Mouse (Mus musculus): Measurements from ENCODE around the gene Klf5. TPM values are rescaled to one million over a fixed set of nuclear protein-coding genes. Genes with fewer than 3 reads are reported as not detected.

The Klf5 gene
- total and polyA plus RNA-seq, 2 experiments, result 0.09 to 0.12 TPM

DNA sequence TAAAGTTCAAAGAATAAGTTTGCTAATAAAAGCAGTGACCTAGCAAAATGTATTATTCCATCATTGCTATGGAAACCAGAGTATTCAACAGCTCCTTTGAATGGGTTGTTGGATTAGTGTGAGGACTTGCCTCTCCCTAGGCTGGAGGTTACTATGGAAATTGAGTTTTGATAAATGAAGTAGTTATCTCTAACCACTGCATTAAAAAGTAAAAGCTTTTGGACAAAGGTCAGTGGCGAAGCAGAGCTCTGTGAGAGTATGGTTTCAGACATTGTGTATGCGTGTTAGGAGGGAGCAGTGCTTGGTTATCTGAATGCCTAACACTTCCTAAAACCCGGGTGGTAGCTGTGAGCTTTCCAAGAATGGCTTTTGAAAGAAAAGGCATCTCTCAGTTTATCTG lies 5.9 kb downstream of the Klf5 start:
- Histone ChIP-seq H3K4me1 (ENCODE audit: control insufficient read depth, insufficient read depth, low read length) (no peaks in the 10 kb centered on the region; the same call in 1 of the 2 replicates), H3K27me3 (ENCODE audit: control insufficient read depth, insufficient read depth, low read length) (peaks cover 3% of the 10 kb centered on the region; the same call in 1 of the 2 replicates), H3K36me3 (ENCODE audit: control insufficient read depth, insufficient read depth, low read length) (no peaks in the 10 kb centered on the region), H3K4me3 (ENCODE audit: insufficient read depth, low read depth, low read length) (no peak overlapping the region), H3K27ac (replicated peaks; ENCODE audit: insufficient read depth, low read depth, low read length) (no peak overlapping the region), H3K79me2 (ENCODE audit: control insufficient read depth, insufficient read depth, low read length) (no peaks in the 10 kb centered on the region), H3K9ac (ENCODE audit: low read depth, low read length) (no peak overlapping the region)
- WGBS, result 83% methylated on average over 3 of the region's 3 CpGs
- TF ChIP-seq POLR2A (IDR thresholded peaks at IDR 0.05; ENCODE audit: extremely low read depth, insufficient read depth, low read length) (no peak), CTCF (IDR thresholded peaks at IDR 0.05; ENCODE audit: low read depth, low read length) (no peak)
- DNase-seq (ENCODE audit: extremely low read depth, low read depth, low spot score), result no peak

DNA sequence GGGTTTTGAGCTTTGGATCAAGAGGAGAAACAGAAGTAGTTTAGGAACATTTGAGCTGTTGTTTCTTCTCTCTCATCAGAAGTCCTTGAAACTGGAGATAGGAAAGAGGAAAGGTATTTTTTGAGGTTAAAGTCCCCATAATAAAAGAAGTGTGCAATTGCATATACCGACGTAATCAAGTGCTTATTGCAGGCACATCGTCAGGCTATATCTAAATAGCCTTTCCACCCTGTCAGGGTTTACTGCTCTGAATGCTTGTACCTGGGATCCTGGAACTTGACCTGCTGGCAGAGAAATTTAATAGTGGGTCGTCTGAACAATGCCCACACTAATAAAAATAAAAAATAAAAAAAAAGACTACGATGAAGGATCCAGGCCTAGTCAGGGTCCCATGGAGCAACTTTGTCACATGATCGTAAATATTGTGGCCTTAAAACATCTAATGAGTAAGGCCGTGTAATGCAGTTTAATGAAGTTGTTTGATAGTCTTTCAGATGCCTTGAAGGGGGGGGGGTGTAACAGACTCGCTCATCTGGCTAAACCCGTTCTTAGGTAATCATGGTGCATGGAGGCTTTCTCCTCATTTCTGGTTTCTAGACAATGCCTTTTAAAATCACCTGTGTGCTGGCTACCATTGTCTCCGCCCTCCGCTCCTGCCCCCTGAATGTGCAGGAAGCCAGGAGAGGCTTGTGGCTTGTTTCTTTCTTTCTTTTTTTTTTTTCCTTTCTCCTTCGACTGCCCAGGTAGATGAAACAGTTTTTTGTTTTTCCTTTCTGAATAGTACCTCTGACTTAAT lies 6.7 kb downstream of the Klf5 start:
- no peak overlapping the region for H3K4me3 ChIP-seq (ENCODE audit: insufficient read depth, low read depth, low read length)
- H3K4me1 ChIP-seq (ENCODE audit: control insufficient read depth, insufficient read depth, low read length), result no peaks in the 10 kb centered on the region
- no peak for DNase-seq (ENCODE audit: extremely low read depth, low read depth, low spot score)
- H3K36me3 ChIP-seq (ENCODE audit: control insufficient read depth, insufficient read depth, low read length), result no peaks in the 10 kb centered on the region
- H3K27ac ChIP-seq (replicated peaks; ENCODE audit: insufficient read depth, low read depth, low read length), result no peak overlapping the region
- WGBS, result 84% methylated on average over 12 of the region's 12 CpGs
- H3K27me3 ChIP-seq (ENCODE audit: control insufficient read depth, insufficient read depth, low read length), result 0 out of 2 replicates have a peak, but pooled peaks cover 3% of the 10 kb centered on the region
- H3K79me2 ChIP-seq (ENCODE audit: control insufficient read depth, insufficient read depth, low read length), result no peaks in the 10 kb centered on the region
- no peak overlapping the region for H3K9ac ChIP-seq (ENCODE audit: low read depth, low read length)
- TF ChIP-seq POLR2A (IDR thresholded peaks at IDR 0.05; ENCODE audit: extremely low read depth, insufficient read depth, low read length) (no peak), CTCF (IDR thresholded peaks at IDR 0.05; ENCODE audit: low read depth, low read length) (no peak)

DNA sequence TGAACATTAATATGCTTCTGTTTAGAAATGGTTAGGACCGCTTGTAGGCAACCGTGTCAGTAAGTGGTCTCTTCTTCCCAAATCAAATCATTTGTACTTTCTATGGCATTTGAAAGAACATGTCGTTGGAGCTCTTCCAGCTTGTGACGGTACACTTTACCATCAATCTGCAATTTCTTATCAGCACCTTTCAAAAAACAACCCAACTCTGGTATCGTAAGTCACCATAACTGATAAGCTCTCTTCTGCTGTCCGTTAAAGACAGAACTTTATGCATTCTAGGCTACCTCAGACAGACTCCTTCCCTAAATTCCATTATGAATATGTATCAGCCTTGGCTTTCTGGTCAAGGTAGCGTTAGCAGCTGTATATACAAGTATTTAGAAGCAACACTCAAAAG lies 7.9 kb downstream of the Klf5 start:
- Histone ChIP-seq H3K79me2 (ENCODE audit: control insufficient read depth, insufficient read depth, low read length) (no peaks in the 10 kb centered on the region), H3K36me3 (ENCODE audit: control insufficient read depth, insufficient read depth, low read length) (no peaks in the 10 kb centered on the region), H3K4me1 (ENCODE audit: control insufficient read depth, insufficient read depth, low read length) (no peaks in the 10 kb centered on the region), H3K9ac (ENCODE audit: low read depth, low read length) (no peak overlapping the region), H3K4me3 (ENCODE audit: insufficient read depth, low read depth, low read length) (no peak overlapping the region), H3K27me3 (ENCODE audit: control insufficient read depth, insufficient read depth, low read length) (0 out of 2 replicates have a peak, but pooled peaks cover 1% of the 10 kb centered on the region), H3K27ac (replicated peaks; ENCODE audit: insufficient read depth, low read depth, low read length) (no peak overlapping the region)
- 81% methylated on average over 7 of the region's 7 CpGs for WGBS
- no peak for DNase-seq (ENCODE audit: extremely low read depth, low read depth, low spot score)
- TF ChIP-seq POLR2A (IDR thresholded peaks at IDR 0.05; ENCODE audit: extremely low read depth, insufficient read depth, low read length) (no peak), CTCF (IDR thresholded peaks at IDR 0.05; ENCODE audit: low read depth, low read length) (no peak)

DNA sequence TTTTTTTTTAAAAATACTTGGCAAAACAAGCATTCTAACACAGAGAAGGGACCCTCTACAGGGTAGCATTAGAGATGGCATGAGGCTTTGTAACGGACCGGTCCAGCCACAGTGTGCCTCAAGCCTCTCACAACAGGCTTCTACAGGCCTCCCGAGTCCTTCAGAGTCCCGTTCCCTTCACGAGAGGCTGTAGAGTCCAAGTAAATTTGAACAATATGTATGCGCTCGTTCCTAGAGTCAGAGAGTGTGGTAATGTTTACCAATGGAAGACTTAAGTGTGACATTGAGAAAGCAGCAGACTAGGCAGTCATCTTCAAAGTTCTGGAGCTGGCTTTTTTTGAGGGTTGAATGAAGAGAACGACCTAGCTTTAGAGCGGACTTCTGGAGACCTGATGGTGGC lies 11.1 kb downstream of the Klf5 start:
- WGBS, result 87% methylated on average over 9 of the region's 9 CpGs

DNA sequence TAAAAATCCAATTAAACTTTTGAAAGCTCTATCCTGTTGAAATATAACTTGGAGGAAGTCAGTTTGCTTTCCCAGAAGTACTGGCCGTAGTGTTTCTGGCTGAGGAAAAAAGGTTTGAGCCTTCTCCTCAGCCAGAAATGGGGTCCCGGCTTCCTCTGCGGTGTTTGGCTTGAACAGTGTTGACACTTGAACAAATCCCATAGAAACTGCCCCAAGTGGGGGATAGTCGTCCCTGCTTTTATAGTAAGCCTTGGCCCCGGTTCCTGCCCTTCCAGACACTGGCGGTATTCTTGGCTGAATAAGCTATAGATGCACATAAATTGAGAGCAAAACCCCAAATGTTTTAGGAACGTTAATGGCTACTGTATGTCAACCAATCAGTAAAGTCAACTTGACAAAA lies 11.9 kb downstream of the Klf5 start:
- 83% methylated on average over 7 of the region's 7 CpGs for WGBS
- Histone ChIP-seq H3K9ac (ENCODE audit: low read depth, low read length) (no peak overlapping the region), H3K4me3 (ENCODE audit: insufficient read depth, low read depth, low read length) (no peak overlapping the region), H3K36me3 (ENCODE audit: control insufficient read depth, insufficient read depth, low read length) (no peaks in the 10 kb centered on the region), H3K27ac (replicated peaks; ENCODE audit: insufficient read depth, low read depth, low read length) (no peak overlapping the region), H3K27me3 (ENCODE audit: control insufficient read depth, insufficient read depth, low read length) (no peaks in the 10 kb centered on the region), H3K79me2 (ENCODE audit: control insufficient read depth, insufficient read depth, low read length) (no peaks in the 10 kb centered on the region), H3K4me1 (ENCODE audit: control insufficient read depth, insufficient read depth, low read length) (no peaks in the 10 kb centered on the region)
- no peak for DNase-seq (ENCODE audit: extremely low read depth, low read depth, low spot score)
- TF ChIP-seq CTCF (IDR thresholded peaks at IDR 0.05; ENCODE audit: low read depth, low read length) (no peak), POLR2A (IDR thresholded peaks at IDR 0.05; ENCODE audit: extremely low read depth, insufficient read depth, low read length) (no peak)

More for the DNA sequence above, 11.1 kb downstream of the Klf5 start:
- TF ChIP-seq CTCF (IDR thresholded peaks at IDR 0.05; ENCODE audit: low read depth, low read length), result no peak
- H3K4me3 ChIP-seq (ENCODE audit: insufficient read depth, low read depth, low read length), result no peak overlapping the region
- H3K79me2 ChIP-seq (ENCODE audit: control insufficient read depth, insufficient read depth, low read length), result no peaks in the 10 kb centered on the region
- H3K9ac ChIP-seq (ENCODE audit: low read depth, low read length), result no peak overlapping the region
- H3K4me1 ChIP-seq (ENCODE audit: control insufficient read depth, insufficient read depth, low read length), result no peaks in the 10 kb centered on the region
- no peaks in the 10 kb centered on the region for H3K36me3 ChIP-seq (ENCODE audit: control insufficient read depth, insufficient read depth, low read length)
- no peaks in the 10 kb centered on the region for H3K27me3 ChIP-seq (ENCODE audit: control insufficient read depth, insufficient read depth, low read length)
- DNase-seq (ENCODE audit: extremely low read depth, low read depth, low spot score), result no peak
- no peak overlapping the region for H3K27ac ChIP-seq (replicated peaks; ENCODE audit: insufficient read depth, low read depth, low read length)

DNA sequence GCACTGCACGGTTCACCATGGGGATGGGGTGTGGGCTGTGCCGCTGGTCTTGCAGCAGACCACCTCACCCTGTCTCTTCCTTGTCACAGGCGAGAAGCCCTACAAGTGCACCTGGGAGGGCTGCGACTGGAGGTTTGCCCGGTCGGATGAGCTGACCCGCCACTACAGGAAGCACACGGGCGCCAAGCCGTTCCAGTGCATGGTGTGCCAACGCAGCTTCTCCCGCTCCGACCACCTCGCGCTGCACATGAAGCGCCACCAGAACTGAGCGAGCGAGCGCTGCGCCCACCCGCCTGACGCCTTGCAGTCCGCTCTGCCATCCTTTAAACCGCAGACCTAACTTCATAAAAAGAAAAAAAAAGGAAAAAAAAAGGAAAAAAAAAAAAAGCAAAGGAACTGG lies 14.6 kb downstream of the Klf5 start:
- no peak for TF ChIP-seq CTCF (IDR thresholded peaks at IDR 0.05; ENCODE audit: low read depth, low read length)
- no peak for TF ChIP-seq POLR2A (IDR thresholded peaks at IDR 0.05; ENCODE audit: extremely low read depth, insufficient read depth, low read length)
- H3K36me3 ChIP-seq (ENCODE audit: control insufficient read depth, insufficient read depth, low read length), result no peaks in the 10 kb centered on the region
- WGBS, result 93% methylated on average over 24 of the region's 24 CpGs

More for the DNA sequence above, 14.6 kb downstream of the Klf5 start:
- Histone ChIP-seq H3K27ac (replicated peaks; ENCODE audit: insufficient read depth, low read depth, low read length) (no peak overlapping the region), H3K9ac (ENCODE audit: low read depth, low read length) (no peak overlapping the region), H3K27me3 (ENCODE audit: control insufficient read depth, insufficient read depth, low read length) (no peaks in the 10 kb centered on the region), H3K4me1 (ENCODE audit: control insufficient read depth, insufficient read depth, low read length) (no peaks in the 10 kb centered on the region), H3K79me2 (ENCODE audit: control insufficient read depth, insufficient read depth, low read length) (no peaks in the 10 kb centered on the region), H3K4me3 (ENCODE audit: insufficient read depth, low read depth, low read length) (no peak overlapping the region)
- DNase-seq (ENCODE audit: extremely low read depth, low read depth, low spot score), result no peak
